Mouse (Mus musculus) heart, embryonic 13.5 days (tissue): ENCODE data around the gene 1110051M20Rik. TPM values are rescaled to one million over a fixed set of nuclear protein-coding genes. Genes with fewer than 3 reads are reported as not detected.
"Not testable (repeated sequence)": the region's sequence is repeated elsewhere in the genome, so short reads cannot be mapped to it uniquely, and the experiment has no call there.

Experiments
- ATAC-seq: fragments of 200-750 bp; cut with Nextera tagmentation; 2 replicates; pipeline ENCODE4 v1.8.0; 2017; ENCODE audit warnings: moderate TSS enrichment; ENCODE audit not compliant: insufficient number of reproducible peaks, low FRiP score, low TSS enrichment; ENCODE audit errors: extremely low read depth
- H3K27ac ChIP-seq: fragments of 300-500 bp; sonication (generic); replicated peaks from 2 replicates; pipeline ENCODE4 v1.5.1; 2015; ENCODE audit warnings: moderate library complexity, mild to moderate bottlenecking, inconsistent platforms
- H3K27me3 ChIP-seq: fragments of 300-500 bp; sonication (generic); replicated peaks from 2 replicates; pipeline ENCODE4 v1.6.1; 2015; ENCODE audit warnings: mild to moderate bottlenecking, inconsistent platforms
- H3K36me3 ChIP-seq: fragments of 300-500 bp; sonication (generic); 2 replicates; pipeline ENCODE4 v1.6.1; 2015; ENCODE audit warnings: mild to moderate bottlenecking, inconsistent platforms
- H3K4me1 ChIP-seq: fragments of 300-500 bp; sonication (generic); 2 replicates; pipeline ENCODE4 v1.6.1; 2015; ENCODE audit warnings: inconsistent platforms
- H3K4me2 ChIP-seq: fragments of 300-500 bp; sonication (generic); 2 replicates; pipeline ENCODE4 v1.6.1; 2015; ENCODE audit warnings: inconsistent platforms, mild to moderate bottlenecking, moderate library complexity
- H3K4me3 ChIP-seq: fragments of 300-500 bp; sonication (generic); 2 replicates; pipeline ENCODE4 v1.5.1; 2015; ENCODE audit warnings: moderate library complexity, mild to moderate bottlenecking, inconsistent platforms
- H3K9ac ChIP-seq: fragments of 300-500 bp; sonication (generic); 2 replicates; pipeline ENCODE4 v1.6.1; 2015; ENCODE audit warnings: inconsistent platforms, mild to moderate bottlenecking, moderate library complexity
- H3K9me3 ChIP-seq: fragments of 300-500 bp; sonication (generic); 2 replicates; pipeline ENCODE4 v1.6.1; 2016; ENCODE audit warnings: inconsistent platforms
- WGBS: fragments of 180-500 bp; shearing (Covaris S2); methylation state at CpG from one replicate; pipeline ENCODE4 v1.1.7; 2015; ENCODE audit warnings: mixed read lengths; 5-methylcytosine and 5-hydroxymethylcytosine counted together
- polyA plus RNA-seq: library from polyadenylated mRNA; unstranded; fragments of >200 nt; fragmentation: Nextera tagmentation; extraction: Ambion mirVana; gene quantifications from 2 replicates; pipeline ENCODE4 v1.2.1, GENCODE M21; 2015

1110051M20Rik gene
- 36.3 and 38.9 TPM in 2 replicates for polyA plus RNA-seq

GRCm38 (mm10) chr2:91444286-91444892 lies at the start of gene 1110051M20Rik:
TSS of gene 1110051M20Rik (minus strand) at chr2:91444704.
- 0 out of 2 replicates have a peak, but pooled peaks have one; percentile 61 for ATAC-seq

GRCm38 (mm10) chr2:91493981-91494380 lies 49.5 kb upstream of the 1110051M20Rik start:
- Histone ChIP-seq H3K9ac (no peak overlapping the region), H3K27me3 (no peaks in the 10 kb centered on the region), H3K4me2 (no peak overlapping the region), H3K9me3 (no peaks in the 10 kb centered on the region), H3K27ac (no peak overlapping the region), H3K4me3 (no peak overlapping the region), H3K4me1 (no peaks in the 10 kb centered on the region), H3K36me3 (peaks cover 91% of the 10 kb centered on the region)
- WGBS = 91% methylated on average over 9 of the region's 9 CpGs
- no peak for ATAC-seq

More at GRCm38 (mm10) chr2:91444286-91444892, at the start of gene 1110051M20Rik:
- H3K27me3 ChIP-seq = no peaks in the 10 kb centered on the region
- peak within 1 kb of the TSS; percentile 68 for H3K9ac ChIP-seq
- H3K27ac ChIP-seq = no peak within 1 kb of the TSS
- peak within 1 kb of the TSS; percentile 71 for H3K4me2 ChIP-seq
- peaks cover 14% of the 10 kb centered on the region; the same call in 1 of the 2 replicates for H3K4me1 ChIP-seq
- H3K36me3 ChIP-seq = no peaks in the 10 kb centered on the region
- peak within 1 kb of the TSS; percentile 62 for H3K4me3 ChIP-seq
- WGBS = 2% methylated on average over 19 of the region's 19 CpGs
- 0 out of 2 replicates have a peak, but pooled peaks cover 3% of the 10 kb centered on the region for H3K9me3 ChIP-seq

- Histone ChIP-seq H3K4me3 (no peak overlapping the region), H3K27ac (no peak overlapping the region), H3K9ac (no peak overlapping the region), H3K36me3 (peaks cover 88% of the 10 kb centered on the region), H3K4me1 (no peaks in the 10 kb centered on the region), H3K4me2 (no peak overlapping the region), H3K27me3 (no peaks in the 10 kb centered on the region), H3K9me3 (no peaks in the 10 kb centered on the region)
- ATAC-seq = no peak
- WGBS = 90% methylated on average over 12 of the region's 12 CpGs
Observed at GRCm38 (mm10) chr2:91492071-91492635, 47.6 kb upstream of the 1110051M20Rik start.

GRCm38 (mm10) chr2:91487295-91487694 lies 42.8 kb upstream of the 1110051M20Rik start:
- H3K36me3 ChIP-seq = peaks cover 83% of the 10 kb centered on the region
- not testable (repeated sequence) for H3K4me1 ChIP-seq, H3K9ac ChIP-seq, H3K9me3 ChIP-seq, ATAC-seq, H3K4me3 ChIP-seq, H3K4me2 ChIP-seq, H3K27me3 ChIP-seq, H3K27ac ChIP-seq
- WGBS = 61% methylated on average over 3 of the region's 3 CpGs

- no peak for ATAC-seq
- 71% methylated on average over 6 of the region's 6 CpGs for WGBS
- no peak overlapping the region for H3K4me2 ChIP-seq
- H3K9me3 ChIP-seq = no peaks in the 10 kb centered on the region
- H3K27me3 ChIP-seq = no peaks in the 10 kb centered on the region
- no peak overlapping the region for H3K9ac ChIP-seq
- H3K4me1 ChIP-seq = no peaks in the 10 kb centered on the region
- H3K4me3 ChIP-seq = no peak overlapping the region
- peaks cover 75% of the 10 kb centered on the region for H3K36me3 ChIP-seq
- H3K27ac ChIP-seq = no peak overlapping the region
Observed at GRCm38 (mm10) chr2:91485256-91485655, 40.8 kb upstream of the 1110051M20Rik start.

- peaks cover 75% of the 10 kb centered on the region for H3K36me3 ChIP-seq
- WGBS = 73% methylated on average over 4 of the region's 4 CpGs
Observed at GRCm38 (mm10) chr2:91484698-91485097, 40.2 kb upstream of the 1110051M20Rik start.

GRCm38 (mm10) chr2:91480805-91481514 lies 36.5 kb upstream of the 1110051M20Rik start:
- Histone ChIP-seq H3K4me1 (peaks cover 4% of the 10 kb centered on the region), H3K36me3 (peaks cover 75% of the 10 kb centered on the region), H3K9me3 (no peaks in the 10 kb centered on the region), H3K4me2 (no peak overlapping the region), H3K9ac (no peak overlapping the region), H3K27ac (no peak overlapping the region), H3K27me3 (no peaks in the 10 kb centered on the region), H3K4me3 (no peak overlapping the region)
- ATAC-seq = no peak
- 62% methylated on average over 6 of the region's 6 CpGs for WGBS

More at GRCm38 (mm10) chr2:91484698-91485097, 40.2 kb upstream of the 1110051M20Rik start:
- no peak for ATAC-seq
- Histone ChIP-seq H3K9ac (no peak overlapping the region), H3K9me3 (no peaks in the 10 kb centered on the region), H3K27ac (no peak overlapping the region), H3K27me3 (no peaks in the 10 kb centered on the region), H3K4me3 (no peak overlapping the region), H3K4me1 (no peaks in the 10 kb centered on the region), H3K4me2 (no peak overlapping the region)

- no peak for ATAC-seq
- H3K36me3 ChIP-seq = peaks cover 75% of the 10 kb centered on the region
Observed at GRCm38 (mm10) chr2:91480399-91480801, 35.9 kb upstream of the 1110051M20Rik start.

GRCm38 (mm10) chr2:91476841-91477240 lies 32.3 kb upstream of the 1110051M20Rik start:
- no peak overlapping the region for H3K27ac ChIP-seq
- no peak for ATAC-seq
- H3K4me2 ChIP-seq = no peak overlapping the region
- H3K27me3 ChIP-seq = no peaks in the 10 kb centered on the region
- no peaks in the 10 kb centered on the region for H3K9me3 ChIP-seq
- no peak overlapping the region for H3K4me3 ChIP-seq
- no peak overlapping the region for H3K9ac ChIP-seq
- peaks cover 8% of the 10 kb centered on the region for H3K4me1 ChIP-seq
- peaks cover 89% of the 10 kb centered on the region for H3K36me3 ChIP-seq
- WGBS = 74% methylated on average over 7 of the region's 7 CpGs

More at GRCm38 (mm10) chr2:91480399-91480801, 35.9 kb upstream of the 1110051M20Rik start:
- no peak overlapping the region for H3K4me3 ChIP-seq
- no peak overlapping the region for H3K27ac ChIP-seq
- no peak overlapping the region for H3K9ac ChIP-seq
- 87% methylated on average over 9 of the region's 9 CpGs for WGBS
- no peaks in the 10 kb centered on the region for H3K27me3 ChIP-seq
- no peaks in the 10 kb centered on the region for H3K9me3 ChIP-seq
- H3K4me1 ChIP-seq = peaks cover 8% of the 10 kb centered on the region
- H3K4me2 ChIP-seq = no peak overlapping the region

GRCm38 (mm10) chr2:91476251-91476661 lies 31.8 kb upstream of the 1110051M20Rik start:
- no peak overlapping the region for H3K27ac ChIP-seq
- peaks cover 8% of the 10 kb centered on the region for H3K4me1 ChIP-seq
- peaks cover 89% of the 10 kb centered on the region for H3K36me3 ChIP-seq
- no peak overlapping the region for H3K4me3 ChIP-seq
- peak overlapping the region; percentile 3; the same call in 1 of the 2 replicates for H3K9ac ChIP-seq
- no peak for ATAC-seq
- WGBS = 50% methylated on average over 17 of the region's 17 CpGs
- no peak overlapping the region for H3K4me2 ChIP-seq
- H3K27me3 ChIP-seq = no peaks in the 10 kb centered on the region
- no peaks in the 10 kb centered on the region for H3K9me3 ChIP-seq

GRCm38 (mm10) chr2:91475791-91476190 lies 31.3 kb upstream of the 1110051M20Rik start:
- no peak for ATAC-seq
- H3K27me3 ChIP-seq = no peaks in the 10 kb centered on the region
- peaks cover 8% of the 10 kb centered on the region for H3K4me1 ChIP-seq
- no peak overlapping the region for H3K27ac ChIP-seq
- H3K9ac ChIP-seq = no peak overlapping the region
- no peak overlapping the region for H3K4me2 ChIP-seq
- H3K9me3 ChIP-seq = no peaks in the 10 kb centered on the region
- H3K36me3 ChIP-seq = peaks cover 92% of the 10 kb centered on the region
- 55% methylated on average over 7 of the region's 7 CpGs for WGBS
- H3K4me3 ChIP-seq = no peak overlapping the region
